Mouse (Mus musculus) lung, embryonic 14.5 days (tissue): ENCODE measurements around the gene Bcas3. TPM values are rescaled to one million over a fixed set of nuclear protein-coding genes. Genes with fewer than 3 reads are reported as not detected.

Experiments used
- ATAC-seq: fragments of 200-750 bp; cut with Nextera tagmentation; 2 replicates; pipeline ENCODE4 v1.8.0; 2017; ENCODE audit warnings: mild to moderate bottlenecking, moderate TSS enrichment, moderate library complexity; ENCODE audit not compliant: insufficient read depth
- DNase-seq: peaks from one replicate; pipeline ENCODE4 v3.0.0-alpha.2; 2015
- H3K27ac ChIP-seq: fragments of 300-500 bp; sonication (generic); 2 replicates; pipeline ENCODE4 v1.5.1; 2014; ENCODE audit warnings: low read depth, mild to moderate bottlenecking, moderate library complexity
- H3K27me3 ChIP-seq: fragments of 300-500 bp; sonication (generic); 2 replicates; pipeline ENCODE4 v1.6.1; 2014; ENCODE audit warnings: low read length, control low read depth; ENCODE audit not compliant: insufficient read depth
- H3K36me3 ChIP-seq: fragments of 300-500 bp; sonication (generic); 2 replicates; pipeline ENCODE4 v1.6.1; 2014; ENCODE audit warnings: control low read depth; ENCODE audit not compliant: insufficient read depth
- H3K4me1 ChIP-seq: fragments of 300-500 bp; sonication (generic); 2 replicates; pipeline ENCODE4 v1.6.1; 2014; ENCODE audit warnings: antibody characterized with exemption, control low read depth; ENCODE audit not compliant: insufficient read depth
- H3K4me2 ChIP-seq: fragments of 300-500 bp; sonication (generic); 2 replicates; pipeline ENCODE4 v1.6.1; 2014; ENCODE audit warnings: mild to moderate bottlenecking
- H3K4me3 ChIP-seq: fragments of 300-500 bp; sonication (generic); 2 replicates; pipeline ENCODE4 v1.5.1; 2014; ENCODE audit warnings: low read depth, low read length
- H3K9ac ChIP-seq: fragments of 300-500 bp; sonication (generic); 2 replicates; pipeline ENCODE4 v1.6.1; 2014
- H3K9me3 ChIP-seq: fragments of 300-500 bp; sonication (generic); 2 replicates; pipeline ENCODE4 v1.6.1; 2016; ENCODE audit warnings: low read depth, low read length, control low read depth
- CTCF ChIP-seq: IDR thresholded peaks from 2 replicates; pipeline ENCODE4 v1.5.1; 2016; ENCODE audit warnings: antibody characterized with exemption, low read depth
- WGBS: fragments of 180-500 bp; shearing (Covaris S2); extraction: QIAGEN DNeasy Blood & Tissue Kit; methylation state at CpG from one replicate; pipeline ENCODE4 v1.1.7; 2014; 5-methylcytosine and 5-hydroxymethylcytosine counted together
- polyA plus RNA-seq: library from polyadenylated mRNA; unstranded; fragments of >200 nt; fragmentation: Nextera tagmentation; extraction: Ambion mirVana; gene quantifications from 2 replicates; pipeline ENCODE4 v1.2.1, GENCODE M21; 2014

Gene Bcas3
- polyA plus RNA-seq, 1 experiment from 2014 or later = 35.0 TPM

DNA sequence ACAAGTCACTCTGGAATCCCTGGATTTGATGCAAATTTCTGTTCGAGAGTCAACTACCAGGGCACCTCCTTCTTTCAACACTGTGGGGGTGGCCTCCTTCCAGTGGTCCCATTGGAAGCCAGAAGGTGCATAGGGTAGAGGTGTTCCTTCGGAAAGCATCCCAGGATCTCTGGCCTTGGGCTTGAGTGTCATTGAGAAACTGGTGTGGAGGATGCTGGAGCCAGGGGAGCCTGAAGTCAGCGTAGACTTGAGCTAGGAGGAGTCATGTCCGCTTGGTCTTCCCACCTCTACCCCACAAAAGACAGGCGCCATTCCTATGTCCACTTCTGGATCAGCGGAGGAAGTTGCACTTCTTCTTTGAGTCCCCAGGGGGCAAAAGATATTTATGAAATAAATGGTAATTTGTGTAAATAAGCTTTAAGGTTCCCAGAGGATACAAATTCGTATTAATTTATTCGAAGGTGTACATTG, 488.3 kb downstream of the Bcas3 start:
- peak; percentile 76 for DNase-seq
- TF ChIP-seq CTCF = peak; percentile 32; the same call in 1 of the 2 replicates
- no peaks in the 10 kb centered on the region for H3K9me3 ChIP-seq
- H3K36me3 ChIP-seq = peaks cover 70% of the 10 kb centered on the region
- H3K27me3 ChIP-seq = peaks cover 49% of the 10 kb centered on the region
- peak overlapping the region; percentile 99 for H3K27ac ChIP-seq
- peak overlapping the region; percentile 80 for H3K4me3 ChIP-seq
- H3K4me2 ChIP-seq = peak overlapping the region; percentile 93
- no peak for ATAC-seq
- 10% methylated on average over 8 of the region's 8 CpGs for WGBS
- H3K9ac ChIP-seq = peak overlapping the region; percentile 99
- H3K4me1 ChIP-seq = peaks cover 11% of the 10 kb centered on the region; the same call in 1 of the 2 replicates

DNA sequence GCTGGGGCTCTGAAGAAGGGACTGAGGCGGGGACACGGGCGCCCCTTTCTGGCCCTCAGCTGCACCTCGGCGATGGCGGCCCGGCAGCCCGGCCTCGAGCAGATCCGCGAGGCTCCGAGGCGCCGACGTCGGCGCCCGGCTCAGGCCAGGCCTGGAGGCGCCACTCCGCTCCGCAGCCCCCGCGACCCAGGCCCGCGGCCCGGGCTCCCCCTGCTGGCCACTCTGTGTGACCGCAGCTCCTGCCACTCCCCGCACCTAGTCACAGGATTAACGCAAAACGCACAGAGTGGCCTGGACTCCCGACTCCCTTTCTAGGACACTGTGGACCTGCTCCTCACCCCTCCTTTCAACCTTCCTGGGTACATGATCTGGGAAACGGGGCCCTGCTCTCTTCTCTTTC, 489.0 kb downstream of the Bcas3 start:
- DNase-seq = peak; percentile 86

DNA sequence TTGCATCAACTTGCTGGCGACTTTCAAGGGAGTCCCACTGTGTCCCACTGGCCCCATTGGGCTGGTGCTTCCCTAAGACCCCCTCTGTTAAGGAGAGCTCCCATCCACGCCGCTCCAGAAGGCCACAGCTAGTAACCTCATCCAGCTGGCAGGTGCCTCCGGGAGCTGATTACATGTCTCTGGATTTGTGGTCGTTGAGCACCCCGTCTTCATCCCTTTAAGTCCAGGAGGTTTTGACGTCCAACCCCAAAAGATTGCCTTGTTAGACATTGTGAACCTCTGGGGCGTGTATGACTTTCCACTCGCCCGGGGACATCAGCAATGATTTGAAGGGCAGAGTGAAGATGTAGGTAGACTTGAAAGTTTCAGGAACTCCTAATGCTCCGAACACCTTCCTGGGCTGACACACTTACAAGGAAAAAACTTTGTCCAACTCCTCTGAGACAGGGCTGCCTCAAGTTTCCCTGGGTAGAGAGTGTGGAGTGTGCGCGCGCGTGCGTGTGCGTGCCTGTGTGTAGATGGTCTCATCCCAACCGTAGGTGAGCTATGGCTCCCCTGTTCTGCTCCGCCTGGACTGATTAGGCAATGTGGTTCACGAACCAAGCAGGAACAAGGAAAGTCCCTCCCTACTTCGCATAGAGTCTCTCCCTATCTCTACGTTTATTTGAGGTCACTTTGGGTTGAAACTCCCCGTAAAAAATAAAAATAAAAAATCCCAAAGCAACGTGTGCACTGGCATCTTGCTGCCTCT, 489.8 kb downstream of the Bcas3 start:
- Histone ChIP-seq H3K27ac (peak overlapping the region; percentile 99), H3K36me3 (peaks cover 55% of the 10 kb centered on the region), H3K4me2 (peak overlapping the region; percentile 93), H3K9me3 (no peaks in the 10 kb centered on the region), H3K27me3 (peaks cover 37% of the 10 kb centered on the region), H3K9ac (peak overlapping the region; percentile 99), H3K4me3 (peak overlapping the region; percentile 80), H3K4me1 (peaks cover 11% of the 10 kb centered on the region; the same call in 1 of the 2 replicates)
- DNase-seq (peak; percentile 66), ATAC-seq (no peak)
- no peak for TF ChIP-seq CTCF
- WGBS = 5% methylated on average over 24 of the region's 24 CpGs

More for the DNA sequence above, 489.0 kb downstream of the Bcas3 start:
- H3K27me3 ChIP-seq = peaks cover 44% of the 10 kb centered on the region
- H3K36me3 ChIP-seq = peaks cover 63% of the 10 kb centered on the region
- under 1% methylated on average over 32 of the region's 32 CpGs for WGBS
- H3K9me3 ChIP-seq = no peaks in the 10 kb centered on the region
- peaks cover 11% of the 10 kb centered on the region; the same call in 1 of the 2 replicates for H3K4me1 ChIP-seq
- peak overlapping the region; percentile 93 for H3K4me2 ChIP-seq
- peak overlapping the region; percentile 99 for H3K9ac ChIP-seq
- H3K27ac ChIP-seq = peak overlapping the region; percentile 99
- peak; percentile 73 for TF ChIP-seq CTCF
- 0 out of 2 replicates have a peak, but pooled peaks have one; percentile 1 for ATAC-seq
- H3K4me3 ChIP-seq = peak overlapping the region; percentile 80

DNA sequence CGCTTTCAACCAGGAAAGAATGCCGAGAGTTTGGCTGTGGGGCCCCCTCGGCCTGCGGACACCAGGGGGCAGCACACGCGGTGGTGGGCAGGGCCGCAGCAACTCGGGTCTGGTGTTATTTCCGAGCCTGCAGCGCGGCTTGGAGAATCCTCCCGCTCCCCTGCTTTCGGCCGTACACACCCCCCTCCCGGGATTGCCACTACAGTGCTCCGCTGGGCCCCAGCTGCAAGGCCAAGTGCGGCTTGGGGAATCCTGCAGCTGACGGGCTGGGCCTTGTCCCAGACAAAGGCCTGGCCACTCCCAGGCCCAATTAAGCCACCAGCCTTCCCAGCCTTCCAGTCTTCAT, 490.4 kb downstream of the Bcas3 start:
- DNase-seq (peak; percentile 94), ATAC-seq (peak; percentile 44)
- H3K4me1 ChIP-seq = peaks cover 11% of the 10 kb centered on the region; the same call in 1 of the 2 replicates
- peak overlapping the region; percentile 93 for H3K4me2 ChIP-seq
- peak; percentile 92 for TF ChIP-seq CTCF
- peak overlapping the region; percentile 80 for H3K4me3 ChIP-seq
- under 1% methylated on average over 18 of the region's 18 CpGs for WGBS
- no peaks in the 10 kb centered on the region for H3K9me3 ChIP-seq
- peak overlapping the region; percentile 99 for H3K9ac ChIP-seq
- H3K27ac ChIP-seq = peak overlapping the region; percentile 99
- H3K36me3 ChIP-seq = peaks cover 49% of the 10 kb centered on the region
- peaks cover 31% of the 10 kb centered on the region for H3K27me3 ChIP-seq

DNA sequence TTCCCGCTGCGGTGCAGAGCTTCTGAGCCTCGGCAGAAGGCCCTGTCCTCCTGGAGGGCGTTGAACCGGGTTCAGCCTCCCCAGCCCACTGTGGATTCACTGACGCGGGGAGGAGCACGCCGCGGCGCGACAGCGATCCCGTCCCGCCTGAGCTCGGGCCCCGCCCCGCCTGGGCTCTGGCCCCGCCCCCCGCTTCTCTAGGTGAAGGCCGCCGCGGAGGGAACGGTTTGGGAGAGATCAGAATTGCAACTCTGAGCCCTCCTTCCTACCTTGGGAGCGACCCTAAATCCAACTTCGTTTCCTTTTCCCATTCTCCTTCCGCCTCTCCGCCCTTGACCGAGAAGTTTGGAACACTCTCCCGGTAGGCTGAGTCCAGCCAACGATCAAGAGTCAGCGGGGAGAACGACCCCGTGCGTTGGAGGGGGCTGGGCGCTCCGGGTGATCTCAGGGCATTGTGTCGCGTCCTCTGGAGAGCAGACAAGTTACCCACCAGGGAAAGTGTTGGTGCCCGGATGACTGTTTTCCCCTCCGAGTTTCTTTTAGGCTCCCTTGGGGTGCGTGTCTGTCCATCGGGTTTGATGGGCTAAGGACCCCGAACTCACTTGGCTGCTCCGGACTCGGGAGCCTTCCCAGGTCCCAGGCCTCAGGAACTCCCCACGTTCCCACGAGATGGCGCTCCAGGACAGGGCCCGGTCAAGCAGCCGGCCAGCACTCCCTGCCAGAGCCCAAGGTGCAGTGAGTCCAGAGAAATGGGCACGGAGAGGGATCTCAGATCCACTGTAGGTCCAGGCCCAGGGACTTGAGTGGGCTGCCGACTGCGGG, 491.4 kb downstream of the Bcas3 start:
- Histone ChIP-seq H3K27me3 (peaks cover 24% of the 10 kb centered on the region), H3K36me3 (peaks cover 39% of the 10 kb centered on the region), H3K4me1 (peaks cover 11% of the 10 kb centered on the region; the same call in 1 of the 2 replicates), H3K4me2 (peak overlapping the region; percentile 93), H3K27ac (peak overlapping the region; percentile 99), H3K9me3 (no peaks in the 10 kb centered on the region), H3K9ac (peak overlapping the region; percentile 99), H3K4me3 (peak overlapping the region; percentile 80)
- peak; percentile 93 for TF ChIP-seq CTCF
- under 1% methylated on average over 54 of the region's 54 CpGs for WGBS
- ATAC-seq = peak; percentile 59
- DNase-seq = peak; percentile 94

DNA sequence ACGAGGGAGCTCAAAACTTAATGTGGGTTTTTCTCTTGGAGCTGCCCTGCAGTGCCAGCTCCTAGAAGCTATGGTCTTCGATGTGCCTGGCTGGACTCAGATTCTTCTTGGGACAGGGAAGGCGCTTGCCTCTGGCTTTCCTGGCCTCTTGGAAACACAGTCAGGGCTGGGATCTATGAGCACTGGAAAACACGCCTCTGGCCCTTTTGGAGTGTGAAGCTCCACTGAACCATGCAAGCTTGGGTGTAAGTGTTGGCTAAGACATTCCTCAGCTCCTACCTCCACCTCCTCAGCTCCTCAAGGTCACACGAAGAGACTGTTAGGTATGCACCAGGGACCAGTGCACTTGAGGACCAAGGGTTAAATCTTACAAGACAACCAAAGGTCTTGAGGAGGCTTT, 492.0 kb downstream of the Bcas3 start:
- H3K4me1 ChIP-seq = peaks cover 11% of the 10 kb centered on the region; the same call in 1 of the 2 replicates
- peak overlapping the region; percentile 93 for H3K4me2 ChIP-seq
- H3K4me3 ChIP-seq = peak overlapping the region; percentile 80
- no peak for TF ChIP-seq CTCF
- no peak for ATAC-seq
- WGBS = 30% methylated on average over 5 of the region's 5 CpGs
- H3K27me3 ChIP-seq = peaks cover 19% of the 10 kb centered on the region
- DNase-seq = no peak
- peak overlapping the region; percentile 99 for H3K27ac ChIP-seq
- H3K9ac ChIP-seq = peak overlapping the region; percentile 99
- H3K36me3 ChIP-seq = peaks cover 33% of the 10 kb centered on the region
- H3K9me3 ChIP-seq = no peaks in the 10 kb centered on the region
